Mouse (Mus musculus): ENCODE measurements around the gene Fam89b.

The Fam89b gene

DNA sequence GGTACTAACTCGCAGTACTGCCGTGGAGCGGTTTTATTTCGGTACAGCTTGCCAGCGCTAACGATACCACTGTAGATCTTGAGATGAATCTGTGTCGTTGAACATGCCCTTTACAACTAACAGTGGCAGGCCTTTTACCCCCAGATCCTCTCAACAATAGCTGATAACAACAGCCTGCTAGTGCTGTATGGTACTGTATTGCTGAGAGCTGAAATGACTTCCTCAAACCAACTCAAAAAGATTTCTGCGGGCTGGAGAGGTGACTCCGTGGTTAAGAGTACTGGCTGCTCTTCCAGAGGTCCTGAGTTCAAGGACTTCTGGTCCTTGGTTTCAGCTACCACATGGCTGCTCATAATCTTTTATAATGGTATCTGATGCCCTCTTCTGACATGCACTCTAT lies 4.9 kb upstream of the Fam89b start:
- no peak for DNase-seq

DNA sequence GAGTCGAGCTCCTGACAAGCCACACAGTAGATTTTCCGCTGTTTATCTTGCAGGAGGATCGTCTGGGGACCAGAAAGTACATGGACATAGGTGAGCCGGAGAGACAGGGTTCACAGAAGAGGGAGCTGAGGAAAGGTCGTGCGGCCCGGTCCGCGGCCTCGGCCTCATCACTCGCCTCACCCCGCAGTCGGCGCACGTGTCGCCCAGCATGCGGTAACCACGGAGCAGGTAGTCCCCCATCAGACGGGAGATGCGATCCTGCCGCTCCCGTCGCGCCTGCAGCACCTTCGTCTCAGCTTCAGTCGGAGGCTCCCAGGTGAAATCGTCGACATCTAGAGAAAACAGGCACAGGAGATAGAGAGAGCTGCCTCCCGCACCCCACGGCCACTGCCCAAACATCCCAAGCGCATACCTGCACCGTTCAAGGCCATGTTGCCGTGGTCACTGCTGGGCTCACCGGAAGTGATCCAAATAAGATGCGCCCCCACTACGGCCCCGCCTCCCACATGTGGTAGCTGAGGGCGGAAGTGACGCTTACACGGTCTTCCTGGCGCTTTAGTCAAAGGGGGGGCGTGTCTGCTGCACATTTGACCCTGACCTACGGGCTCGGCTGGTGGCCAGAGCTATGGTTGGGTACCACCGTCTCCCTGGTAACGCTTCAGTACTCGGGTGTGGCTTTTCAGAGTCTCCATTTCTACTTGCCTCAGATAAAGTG lies 2.0 kb upstream of the Fam89b start:
- DNase-seq: peak; percentile 85 to 89

DNA sequence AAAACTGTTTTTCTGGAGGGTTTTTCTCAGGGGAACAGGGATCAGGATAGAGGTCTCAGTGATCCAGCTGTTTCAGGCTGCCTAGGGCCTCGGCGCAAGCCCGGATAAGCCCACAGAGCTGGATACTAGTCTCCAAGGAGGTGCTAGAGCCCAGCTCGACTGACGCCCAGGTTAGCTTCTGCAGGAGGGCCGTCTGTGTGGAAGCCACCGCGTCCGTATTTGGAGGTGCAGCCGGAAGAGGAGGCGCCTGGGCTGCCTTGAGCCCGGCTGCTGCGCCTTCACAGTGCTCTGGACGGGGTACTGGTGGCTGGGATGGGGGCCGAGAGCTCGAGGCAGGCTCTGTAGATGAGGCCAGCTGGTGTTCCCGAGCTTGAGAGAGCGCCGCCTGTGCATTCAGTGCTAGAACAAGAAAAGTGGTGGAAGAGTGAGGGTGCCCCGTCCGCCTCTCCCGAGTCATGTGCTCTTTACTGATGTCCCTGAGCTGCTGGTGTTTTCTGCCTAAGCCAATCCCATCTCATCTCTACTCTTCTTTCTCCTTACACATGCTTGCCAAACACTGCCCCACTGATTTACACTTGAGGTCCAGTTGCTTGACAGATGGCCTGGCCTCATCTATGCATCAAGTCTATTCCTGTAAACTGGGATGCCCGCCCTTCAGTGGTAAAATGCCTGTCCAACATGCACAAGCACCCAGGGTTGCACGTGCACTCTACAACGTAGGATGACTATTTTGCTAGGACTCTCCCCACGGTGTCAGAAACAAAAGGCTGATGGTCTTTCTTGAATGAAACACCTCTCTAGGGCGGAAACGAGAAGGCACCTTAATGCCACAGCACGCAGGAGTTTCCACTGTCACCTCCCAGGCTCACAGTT lies 1.1 kb upstream of the Fam89b start:
- DNase-seq: peak in 1 of 2 experiments; percentile 22

DNA sequence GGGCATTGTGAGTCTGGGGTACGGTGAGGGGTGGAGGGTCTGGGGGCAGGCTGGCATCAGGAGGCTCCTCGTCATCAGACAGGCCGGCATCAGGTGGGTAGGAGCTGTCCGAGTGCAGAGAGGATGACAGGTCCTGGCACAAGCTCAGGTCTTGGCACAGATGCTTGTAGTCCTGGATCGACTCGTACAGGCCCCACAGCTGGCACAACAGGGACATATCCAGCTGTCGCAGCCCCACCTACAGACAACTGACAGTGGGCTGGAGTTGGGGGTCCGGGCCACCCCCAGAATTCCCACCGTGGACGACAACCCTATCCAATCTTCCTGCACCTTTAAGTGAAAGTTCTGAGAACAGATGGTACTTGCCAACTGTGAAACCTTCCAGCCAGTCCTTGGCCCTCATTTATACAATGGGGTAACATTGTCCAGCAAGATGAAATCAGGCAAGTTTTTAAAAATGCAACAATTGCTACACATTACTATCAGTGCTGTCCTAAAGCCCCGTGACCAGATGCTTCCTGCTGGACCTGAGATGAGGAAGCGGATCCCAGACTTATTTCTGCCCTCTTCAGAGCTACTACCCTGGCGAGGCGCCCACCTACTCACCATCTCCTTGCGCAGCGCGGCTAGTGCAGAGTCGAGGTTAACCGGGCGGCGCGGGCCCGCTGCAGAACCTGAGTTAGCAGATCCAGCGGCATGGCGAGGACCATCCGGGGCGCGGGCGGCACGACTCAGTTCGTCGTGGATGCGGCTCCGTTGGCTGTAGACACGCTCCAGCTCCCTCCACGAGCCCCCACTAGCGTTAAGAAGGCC lies 616 bp downstream of the Fam89b start:
- no peak for DNase-seq

DNA sequence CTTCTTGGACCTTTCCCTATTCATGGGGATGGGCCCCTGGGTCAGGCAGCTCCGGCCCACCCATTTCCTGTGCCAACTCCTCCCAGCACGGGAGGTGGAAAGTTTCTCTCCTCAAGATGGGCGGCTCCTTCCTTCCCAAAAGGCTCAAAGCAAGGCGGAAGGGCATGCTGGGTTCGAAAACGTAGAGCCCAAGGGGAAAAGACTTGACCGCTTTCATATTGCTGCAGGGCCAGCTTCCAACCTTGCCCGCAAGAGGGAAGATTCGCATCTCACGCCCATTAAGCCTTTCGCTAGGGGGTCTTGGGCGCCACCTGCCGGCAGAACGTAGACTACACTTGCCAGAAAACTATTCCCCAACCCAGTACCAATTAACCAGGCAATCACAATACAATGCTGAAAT lies 1.8 kb downstream of the Fam89b start:
- peak; percentile 77 to 92 for DNase-seq

DNA sequence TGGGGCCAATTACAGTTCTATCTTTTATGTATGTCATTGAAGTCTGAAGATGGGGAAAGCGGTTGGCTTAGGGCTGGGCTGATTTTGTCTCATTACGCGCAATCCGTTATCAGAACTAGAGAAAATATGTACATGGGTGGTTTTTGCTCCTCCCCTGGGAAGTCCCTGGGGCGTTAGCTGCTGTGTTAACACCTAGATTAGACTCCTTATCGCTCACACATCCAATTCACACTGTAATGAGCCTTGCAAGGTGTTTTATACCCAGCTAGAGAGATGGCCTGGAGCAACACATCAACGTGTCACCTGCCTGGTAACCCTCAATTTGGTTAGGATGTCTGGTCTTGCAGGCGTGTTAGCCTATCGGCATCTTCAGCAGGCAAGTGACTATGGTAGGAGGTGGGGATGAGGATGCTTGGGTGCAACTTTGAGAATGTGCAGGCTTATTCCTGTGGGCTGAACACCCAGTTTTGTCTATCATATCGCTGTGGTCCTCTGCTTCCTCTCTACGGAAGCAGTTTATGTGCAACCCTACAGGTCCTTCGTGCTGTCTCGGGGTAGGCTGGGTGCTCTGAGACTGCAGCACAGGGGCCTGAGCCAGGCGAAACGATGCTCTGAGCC lies 2.4 kb downstream of the Fam89b start:
- peak in 1 of 2 experiments; percentile 37 for DNase-seq

DNA sequence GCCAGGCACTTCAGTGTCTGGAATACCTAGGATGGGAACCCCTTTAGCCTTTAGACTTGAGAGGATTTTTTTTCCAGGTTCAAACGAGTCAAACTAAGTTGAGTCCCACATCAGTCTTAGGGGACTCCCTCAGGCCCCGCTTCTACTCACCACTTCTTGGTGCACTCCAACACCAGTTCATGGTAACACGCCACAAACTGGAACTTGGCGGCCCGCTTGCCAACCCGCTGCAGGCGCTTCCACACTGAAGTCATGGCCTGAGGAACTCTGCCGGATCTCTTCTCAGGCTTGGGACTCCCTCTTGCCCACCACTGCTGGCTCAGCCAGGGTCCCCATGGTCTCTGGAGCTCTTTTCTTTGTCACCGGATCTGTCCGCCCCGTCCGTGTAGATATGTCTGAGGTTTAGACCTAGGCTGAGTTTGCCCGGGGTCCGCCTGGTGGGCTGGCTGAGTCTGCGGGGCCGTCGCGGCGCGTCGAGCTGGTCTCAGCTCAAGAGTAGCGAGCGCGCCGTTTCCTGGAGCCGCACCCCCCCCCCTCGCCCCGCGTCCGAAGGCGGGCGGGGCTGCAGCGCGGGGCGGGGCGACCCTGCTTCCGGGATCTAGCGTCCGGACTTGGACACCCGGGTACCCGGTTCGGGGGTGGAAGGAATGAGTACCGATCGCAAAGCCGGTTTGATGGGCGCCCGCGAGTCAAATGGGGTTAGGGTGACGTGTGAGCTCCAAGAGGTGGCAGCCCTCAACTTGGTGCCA lies 3.5 kb downstream of the Fam89b start, which contains the start of gene Ehbp1l1:
Gene Ehbp1l1 (minus strand): TSS at position 551 of the 749 bp plus-strand sequence.
- peak; percentile 69 to 82 for DNase-seq

DNA sequence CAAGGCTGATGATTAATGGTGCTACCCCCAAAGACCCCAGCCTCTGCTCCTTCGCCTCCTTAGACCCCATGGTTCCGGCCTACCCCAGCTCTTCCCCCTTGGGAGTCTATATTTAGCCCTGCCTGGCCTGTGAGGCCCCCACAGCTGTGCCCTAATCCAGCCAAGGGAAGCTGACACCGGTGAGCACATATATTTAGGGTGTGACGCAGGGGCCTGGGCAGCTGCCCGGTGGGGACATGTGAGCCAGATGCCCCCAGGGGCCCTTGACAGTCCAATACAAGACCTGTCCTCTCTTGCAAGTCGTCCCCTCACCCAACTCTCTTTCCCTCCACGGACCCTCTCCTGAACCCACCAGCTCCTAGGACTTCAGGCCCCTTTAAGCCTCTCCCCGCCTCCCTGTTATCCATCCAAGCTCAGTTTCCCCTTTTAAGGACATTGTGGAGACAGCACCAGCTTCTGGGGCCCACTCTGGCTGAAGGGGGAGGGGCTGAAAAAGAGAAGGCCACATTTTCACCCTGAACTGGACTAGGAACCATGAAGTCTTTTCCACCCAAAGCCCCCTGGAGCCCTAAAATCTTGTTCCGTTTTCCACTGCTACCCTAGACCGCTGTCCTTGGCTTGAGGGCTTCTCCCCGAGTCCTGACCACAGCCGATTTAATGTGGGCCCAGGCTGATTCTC lies 4.3 kb downstream of the Fam89b start:
- peak in 1 of 2 experiments; percentile 25 for DNase-seq

DNA sequence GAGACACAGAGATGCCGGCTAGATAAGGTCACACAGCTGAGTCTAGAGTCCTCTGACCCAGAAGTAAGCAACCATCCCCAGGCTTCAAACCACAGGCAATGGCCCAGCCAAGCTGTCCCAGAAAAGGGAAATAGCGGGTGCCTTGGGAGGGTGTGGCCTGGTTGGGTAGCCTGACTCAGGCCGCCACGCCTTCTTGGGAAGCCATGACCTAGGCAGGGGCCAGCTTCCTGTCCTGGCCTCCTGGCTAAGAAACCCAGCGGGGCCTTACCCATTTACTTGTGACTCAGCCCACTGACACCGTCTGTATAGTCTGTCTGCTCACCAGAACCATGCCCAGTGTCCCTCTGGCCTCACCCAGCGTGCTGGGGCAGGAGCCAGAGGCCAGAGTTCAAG lies 4.9 kb downstream of the Fam89b start:
- DNase-seq: peak; percentile 58 to 63

DNA sequence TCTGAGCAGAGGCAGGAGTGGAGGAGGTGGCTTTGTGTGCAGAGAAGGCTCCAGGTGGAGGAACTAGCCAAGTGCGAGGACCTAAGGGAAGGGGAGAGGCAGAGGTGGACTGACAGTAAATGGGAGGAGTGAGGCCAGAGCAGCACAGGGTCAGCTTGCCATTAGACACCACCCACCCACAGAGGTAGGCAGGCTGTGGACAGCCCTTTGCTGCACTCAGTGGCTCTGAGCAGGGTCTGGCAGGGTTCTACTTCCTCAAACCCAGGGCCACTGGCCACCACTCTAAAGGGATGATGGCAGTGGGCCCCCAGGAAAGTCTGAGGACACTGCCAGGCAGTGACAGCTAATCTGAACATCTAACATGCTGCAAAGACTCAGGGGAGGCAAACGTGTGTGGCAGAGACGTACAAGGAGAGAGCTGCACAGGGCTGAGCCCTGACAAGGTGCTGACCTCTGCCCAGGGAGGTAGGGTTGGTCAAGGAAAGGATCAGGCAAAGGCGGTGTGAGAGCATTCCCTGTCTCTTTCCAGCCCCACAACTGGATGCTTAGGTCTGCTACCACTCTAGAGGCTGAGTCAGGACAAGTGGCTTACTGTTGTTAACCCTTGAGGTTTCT lies 5.4 kb downstream of the Fam89b start:
- DNase-seq: no peak

DNA sequence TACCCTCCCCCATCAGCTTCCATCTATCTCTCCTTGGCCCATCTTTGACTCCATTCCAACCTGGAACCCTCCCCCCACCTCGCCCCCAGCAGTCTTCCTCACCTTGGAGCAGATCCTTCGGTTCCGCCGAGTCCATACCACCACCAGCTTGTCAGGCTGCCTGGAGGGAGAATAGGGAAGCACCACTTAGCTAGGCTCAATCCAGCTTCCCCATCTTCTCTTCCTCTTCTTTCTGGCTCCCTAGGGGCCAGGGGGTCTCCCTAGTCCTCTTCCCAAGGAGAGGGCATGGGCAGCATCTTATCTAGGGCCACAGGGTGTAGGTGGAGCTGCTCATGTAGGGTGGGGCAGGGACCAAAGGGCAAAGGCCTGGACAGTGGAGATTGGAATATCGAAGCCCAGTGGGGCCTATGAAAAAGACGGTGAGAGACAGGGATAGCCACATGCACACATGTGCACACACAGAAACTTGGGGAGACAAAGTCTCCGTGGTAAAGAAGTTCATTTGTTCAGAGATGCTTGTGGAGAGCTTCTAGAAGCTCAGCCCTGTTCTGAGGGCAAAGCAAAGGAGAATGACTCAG lies 6.5 kb downstream of the Fam89b start:
- DNase-seq: no peak

DNA sequence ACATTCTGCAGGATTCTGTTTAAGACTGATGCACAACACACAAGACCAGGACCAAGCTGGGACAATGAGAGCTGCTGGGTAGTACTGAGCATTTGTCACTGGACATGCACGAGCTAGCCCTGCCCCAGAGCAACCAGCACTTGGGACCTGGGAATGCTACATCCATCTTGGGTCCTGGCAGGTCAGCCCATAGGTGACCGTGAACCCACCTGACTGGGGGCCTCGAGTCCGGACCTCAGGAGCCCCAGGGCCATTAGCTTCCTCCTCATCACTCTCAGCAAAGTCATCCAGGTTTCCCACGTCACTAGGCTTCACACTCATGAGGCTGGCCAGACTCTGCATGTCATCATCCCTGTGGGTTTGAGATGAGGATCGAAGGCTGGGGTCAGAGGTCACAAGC lies 8.2 kb downstream of the Fam89b start:
- DNase-seq: no peak

DNA sequence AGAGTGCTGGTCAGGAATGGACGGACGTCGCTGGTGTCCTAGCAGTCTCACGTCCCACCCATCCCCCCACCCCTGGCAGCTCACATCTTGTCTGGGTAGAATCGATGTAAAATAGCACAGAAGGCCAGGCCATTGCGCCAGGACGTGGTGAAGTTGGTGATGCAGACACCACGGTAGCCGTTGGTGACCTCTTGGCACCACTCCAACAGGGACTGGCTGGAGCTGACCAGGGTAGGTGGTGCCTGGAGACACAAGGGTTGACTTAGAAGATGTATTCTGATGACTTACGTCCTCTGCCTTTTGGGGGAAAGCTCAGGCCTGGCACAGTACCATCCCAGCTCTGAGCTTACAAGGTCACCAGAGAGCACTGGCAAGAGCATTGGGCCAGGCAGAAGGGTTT lies 12.5 kb downstream of the Fam89b start:
- DNase-seq: no peak

DNA sequence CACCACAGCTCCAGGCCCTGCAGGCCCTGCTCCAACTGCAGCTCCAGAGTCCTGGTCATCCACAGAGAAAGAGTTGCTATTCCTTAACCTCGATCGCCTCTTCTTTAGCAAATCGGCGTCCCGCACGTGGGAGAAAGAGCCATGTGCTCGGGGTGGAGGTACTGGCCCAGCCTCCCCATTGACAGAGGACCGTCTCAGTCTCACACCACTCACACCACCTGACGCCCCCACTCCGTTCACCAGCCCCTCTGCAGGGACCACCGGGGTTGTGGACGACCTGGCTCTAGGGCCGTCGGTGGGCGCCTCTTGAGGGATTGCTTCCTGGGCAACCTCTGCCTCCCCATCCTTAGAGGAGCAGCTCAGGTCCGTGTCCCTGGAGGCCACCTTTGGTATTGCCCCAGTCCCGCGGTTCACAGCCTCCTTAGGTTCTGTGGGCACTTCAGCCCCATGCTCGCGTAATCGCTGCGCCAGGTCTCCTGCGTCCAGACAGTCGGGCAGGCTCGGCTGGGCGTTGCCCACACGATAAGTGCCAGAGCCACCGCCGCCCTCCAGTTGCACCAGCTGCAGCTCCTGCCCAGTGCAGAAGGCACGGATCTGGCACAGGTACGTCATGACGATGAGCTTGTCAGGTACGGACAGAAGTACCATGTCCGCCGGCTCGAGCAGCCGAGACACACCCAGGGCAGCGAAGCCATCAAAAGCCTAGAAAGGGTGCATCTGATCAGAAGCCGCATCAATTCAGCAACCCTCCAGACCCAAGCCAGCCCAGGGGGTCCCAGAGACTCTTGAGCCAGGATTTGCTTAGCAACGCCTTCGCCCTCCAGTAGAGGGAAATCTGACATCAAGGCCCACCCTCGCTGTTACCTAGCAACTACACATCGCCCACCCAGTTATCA lies 13.4 kb downstream of the Fam89b start:
- DNase-seq: no peak

DNA sequence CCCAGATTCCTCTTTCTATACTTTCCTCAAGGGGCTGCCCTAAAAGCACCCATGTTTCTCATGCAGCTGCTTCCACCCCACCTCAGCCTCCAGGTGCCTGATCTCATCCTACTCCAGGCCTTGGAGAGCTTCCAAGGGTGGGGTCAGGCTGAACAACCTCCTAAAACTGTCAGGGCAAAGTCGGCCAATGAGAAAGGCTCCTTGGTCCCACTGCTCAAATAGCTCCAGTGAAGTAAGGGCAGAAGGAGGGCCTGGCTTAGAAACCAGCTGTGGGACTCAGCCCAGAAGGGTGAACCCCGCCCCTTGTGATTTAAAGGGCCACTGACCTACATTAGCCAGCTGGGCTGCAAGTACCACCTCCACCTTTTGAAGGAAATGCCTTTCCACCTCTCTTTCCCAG lies 15.7 kb downstream of the Fam89b start:
- DNase-seq: no peak

DNA sequence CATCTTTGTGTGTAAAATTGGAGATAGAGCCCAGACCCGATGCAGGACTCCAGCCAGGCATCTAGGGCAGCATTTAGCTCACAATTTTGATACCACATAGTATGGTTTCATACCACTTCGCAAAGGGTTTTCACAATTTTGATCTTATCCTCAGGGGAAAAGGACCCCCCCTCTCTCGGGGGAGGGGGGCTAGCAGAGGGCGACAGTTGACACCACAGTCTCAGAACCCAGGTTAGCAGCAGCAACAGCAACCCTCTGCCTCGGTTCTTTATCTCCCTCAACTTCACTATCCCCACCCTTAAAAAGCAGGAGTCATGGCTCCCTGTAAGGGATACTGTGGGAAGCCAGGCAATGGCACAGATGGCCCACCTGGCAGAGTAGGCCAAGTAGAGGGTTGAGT lies 16.2 kb downstream of the Fam89b start:
- DNase-seq: no peak

DNA sequence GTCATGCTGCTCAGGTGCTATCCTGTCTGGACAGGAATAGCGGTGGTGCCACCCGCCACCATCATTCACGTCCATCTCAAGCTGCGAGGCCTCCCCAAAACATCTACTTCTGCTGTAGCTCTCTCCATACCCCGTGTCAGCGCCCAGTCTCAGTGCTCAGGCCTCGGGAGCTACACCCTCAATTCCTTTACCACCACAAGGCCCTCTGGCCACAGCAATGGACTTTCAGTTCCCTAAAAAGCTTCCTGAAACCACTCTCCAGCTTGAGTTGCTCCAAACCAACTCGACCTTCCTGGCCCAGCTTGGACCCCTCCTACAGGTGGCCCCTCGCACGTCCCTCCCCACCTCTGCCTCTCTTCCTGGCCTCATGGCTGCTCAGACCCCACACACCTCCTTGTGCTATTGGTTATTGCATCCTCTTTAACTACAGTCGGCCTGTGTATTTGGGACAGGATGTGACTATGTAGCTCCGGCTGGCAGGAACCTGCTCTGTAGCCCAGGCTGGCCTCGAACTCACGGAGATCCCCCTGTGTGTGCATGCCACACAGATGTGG lies 17.5 kb downstream of the Fam89b start:
- no peak for DNase-seq

DNA sequence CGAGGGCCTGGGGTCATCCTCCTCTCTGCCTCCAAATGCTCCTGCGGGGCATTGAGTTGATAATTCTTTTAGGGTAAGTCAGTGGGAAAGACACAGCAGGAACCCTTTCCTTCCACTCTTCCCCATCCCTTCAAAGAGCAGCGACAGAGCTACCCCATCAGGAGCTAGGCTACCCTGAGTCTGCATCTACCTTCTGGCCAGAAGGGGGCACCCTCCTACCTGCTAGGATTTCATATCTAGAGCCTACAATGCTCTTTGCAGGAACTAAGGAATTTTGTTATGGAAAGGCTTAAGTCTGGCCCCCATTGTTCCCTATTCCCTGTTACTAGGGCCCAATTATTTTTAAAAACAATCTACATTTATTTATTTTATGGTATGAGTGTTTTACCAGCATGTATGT lies 18.2 kb downstream of the Fam89b start:
- DNase-seq: peak in 1 of 2 experiments; percentile 70

DNA sequence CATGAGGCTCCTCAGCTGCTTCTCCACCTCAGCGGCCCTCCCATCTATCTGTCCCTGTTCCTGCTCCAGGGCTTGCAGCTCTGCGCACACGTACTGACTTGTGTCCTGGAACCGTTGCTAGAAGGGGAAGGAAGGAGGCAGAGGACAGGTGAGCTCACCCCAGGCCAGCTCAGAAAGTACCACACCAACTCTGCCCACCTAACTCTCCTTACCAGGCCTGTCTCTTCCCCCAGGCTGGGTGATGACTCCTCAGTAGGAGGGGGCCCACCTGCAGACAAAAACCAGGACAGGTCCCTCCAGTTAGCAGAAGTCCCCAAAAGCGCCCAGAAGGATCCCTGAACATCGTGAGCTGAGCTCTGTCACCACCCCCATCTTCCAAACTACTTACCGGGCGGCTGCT lies 18.9 kb downstream of the Fam89b start:
- DNase-seq: no peak

Data from spleen, adult 18-20 months (tissue).